Mouse (Mus musculus): ENCODE results near the gene Bach2.

- TF ChIP-seq CTCF (IDR thresholded peaks at IDR 0.05; ENCODE audit: low read depth) (no peak), EP300 (IDR thresholded peaks at IDR 0.05; ENCODE audit: low read depth) (no peak)
Measured at GRCm38 (mm10) chr4:32326279-32326678, 87.7 kb downstream of the Bach2 start.
